Mouse (Mus musculus): ENCODE measurements at regions not wholly inside any gene's neighbourhood (a gene's known extent, or its start where the extent isn't known, plus 50 kb on each side); places are given as distances from the start of the nearest gene placed in this dataset.
A peak's percentile ranks its signal among the peaks of the same experiment; 100 is the strongest.

DNA sequence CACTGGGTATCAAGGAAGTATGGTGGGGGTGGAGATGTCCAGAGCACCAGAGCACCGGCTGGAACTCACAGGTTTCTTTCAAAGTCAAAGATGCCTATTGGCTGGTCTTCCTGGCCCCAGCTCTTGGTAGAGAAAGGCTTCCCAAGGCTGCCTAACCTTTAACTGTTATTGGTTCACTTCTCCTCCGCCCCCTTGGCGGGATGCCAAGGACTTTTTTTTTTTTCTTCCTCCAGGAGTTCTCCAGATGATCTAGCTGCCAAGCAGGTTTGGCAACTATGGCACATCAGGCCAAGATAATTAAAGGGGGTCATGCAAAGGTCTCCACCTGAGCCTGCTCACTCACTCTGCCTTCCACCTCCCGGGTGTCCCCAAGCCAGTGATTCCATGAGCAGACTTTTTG, 67.5 kb downstream of the Sc5d start:
- ATAC-seq (replicated peaks), result no peak
- 74% methylated on average over 4 of the region's 4 CpGs for WGBS
- H3K36me3 ChIP-seq (replicated peaks), result no peaks in the 10 kb centered on the region
- no peaks in the 10 kb centered on the region for H3K4me1 ChIP-seq
- H3K4me2 ChIP-seq, result no peak overlapping the region
- H3K9me3 ChIP-seq, result no peaks in the 10 kb centered on the region
- no peaks in the 10 kb centered on the region for H3K27me3 ChIP-seq (replicated peaks)
- H3K4me3 ChIP-seq, result no peak overlapping the region
- no peak overlapping the region for H3K27ac ChIP-seq
- no peak overlapping the region for H3K9ac ChIP-seq

DNA sequence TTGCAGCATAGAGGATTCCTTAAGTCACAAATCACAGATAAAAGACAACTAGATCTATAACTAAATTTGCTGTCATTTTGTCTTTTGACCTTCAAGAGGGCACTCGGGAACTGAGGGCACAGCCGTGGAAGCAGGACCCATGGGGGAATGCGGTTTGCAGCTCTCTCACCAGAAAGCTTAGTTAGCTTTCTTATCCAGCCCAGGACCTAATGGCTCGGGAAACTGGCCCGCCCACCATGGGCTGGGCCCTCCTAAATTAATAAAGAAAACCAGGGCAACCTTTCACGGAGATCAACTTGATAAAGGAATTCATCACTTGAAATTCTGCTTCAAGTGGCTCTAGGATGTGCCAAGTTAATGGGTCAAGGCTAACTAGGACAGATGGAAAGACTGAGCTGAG, 67.9 kb downstream of the Sc5d start:
- H3K36me3 ChIP-seq (replicated peaks), result no peaks in the 10 kb centered on the region
- no peak overlapping the region for H3K27ac ChIP-seq
- no peak for ATAC-seq (replicated peaks)
- no peaks in the 10 kb centered on the region for H3K4me1 ChIP-seq
- no peak overlapping the region for H3K4me2 ChIP-seq
- WGBS, result 84% methylated on average over 6 of the region's 6 CpGs
- no peaks in the 10 kb centered on the region for H3K27me3 ChIP-seq (replicated peaks)
- no peaks in the 10 kb centered on the region for H3K9me3 ChIP-seq
- no peak overlapping the region for H3K4me3 ChIP-seq
- H3K9ac ChIP-seq, result no peak overlapping the region

DNA sequence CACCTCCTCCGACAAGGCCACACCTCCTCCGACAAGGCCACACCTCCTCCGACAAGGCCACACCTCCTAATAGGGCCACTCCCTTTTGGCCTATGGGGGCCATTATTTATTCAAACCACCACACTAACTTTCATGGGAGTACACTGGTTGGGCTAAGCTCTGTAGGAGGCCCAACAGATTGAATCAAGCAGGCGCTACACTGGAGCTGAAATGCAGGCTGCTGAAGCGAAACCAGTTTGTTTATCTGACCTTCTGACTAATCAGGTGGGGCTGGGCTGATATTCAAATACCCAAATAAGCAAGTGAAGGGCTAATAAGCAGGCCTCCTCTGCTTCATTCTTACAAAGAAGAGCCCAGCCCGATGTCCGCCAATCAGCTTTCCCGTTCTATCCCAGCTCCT, 68.4 kb downstream of the Sc5d start:
- no peaks in the 10 kb centered on the region for H3K9me3 ChIP-seq
- ATAC-seq (replicated peaks), result no peak
- 85% methylated on average over 8 of the region's 8 CpGs for WGBS

DNA sequence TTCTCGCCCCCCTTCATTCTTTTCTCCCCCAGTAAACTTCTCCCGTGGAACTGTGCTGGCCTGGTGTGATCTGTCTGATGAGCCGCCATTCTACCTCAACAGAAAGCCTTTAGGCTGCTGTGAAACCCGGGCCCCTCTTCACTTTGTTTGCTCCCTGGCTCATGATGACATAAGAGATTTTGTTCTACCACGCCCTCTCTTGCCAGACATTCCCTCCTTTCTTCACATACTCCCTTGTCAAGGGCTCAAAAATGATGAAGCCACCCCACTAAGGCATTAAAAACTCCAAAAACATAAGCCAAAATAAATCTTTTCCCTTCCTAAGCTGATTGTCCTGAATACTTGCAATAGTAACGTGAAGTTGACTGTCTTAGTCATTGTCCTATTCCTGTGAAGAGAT, 69.1 kb downstream of the Sc5d start:
- no peak overlapping the region for H3K4me2 ChIP-seq
- H3K36me3 ChIP-seq (replicated peaks), result no peaks in the 10 kb centered on the region
- H3K27ac ChIP-seq, result no peak overlapping the region
- H3K27me3 ChIP-seq (replicated peaks), result no peaks in the 10 kb centered on the region
- no peaks in the 10 kb centered on the region for H3K9me3 ChIP-seq
- H3K4me3 ChIP-seq, result no peak overlapping the region
- no peak for ATAC-seq (replicated peaks)
- H3K9ac ChIP-seq, result no peak overlapping the region
- WGBS, result 83% methylated on average over 6 of the region's 6 CpGs
- H3K4me1 ChIP-seq, result no peaks in the 10 kb centered on the region

More for the DNA sequence above, 68.4 kb downstream of the Sc5d start:
- Histone ChIP-seq H3K4me2 (no peak overlapping the region), H3K9ac (no peak overlapping the region), H3K27me3 (replicated peaks) (no peaks in the 10 kb centered on the region), H3K36me3 (replicated peaks) (no peaks in the 10 kb centered on the region), H3K4me3 (no peak overlapping the region), H3K27ac (no peak overlapping the region), H3K4me1 (no peaks in the 10 kb centered on the region)

DNA sequence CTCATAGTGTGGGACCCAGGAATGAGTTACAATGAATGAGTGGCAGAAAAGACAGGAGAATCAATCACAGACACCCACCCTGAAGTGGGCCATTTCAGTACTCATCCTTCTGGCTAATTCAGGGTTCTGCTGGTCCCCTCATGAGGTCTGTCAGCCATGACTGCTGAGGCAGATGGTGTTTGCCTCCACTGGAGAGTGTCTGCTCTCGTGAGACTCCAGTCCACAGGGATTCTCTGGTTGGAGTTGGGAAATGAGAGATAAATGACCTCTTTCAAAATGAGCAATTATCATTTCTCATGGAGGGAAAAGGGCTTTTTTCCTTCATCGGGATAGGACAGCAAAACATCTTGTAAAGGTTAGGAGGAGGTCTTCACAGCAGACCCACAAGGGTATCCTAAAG, 69.9 kb downstream of the Sc5d start:
- 79% methylated on average over 2 of the region's 2 CpGs for WGBS
- no peak overlapping the region for H3K27ac ChIP-seq
- no peaks in the 10 kb centered on the region for H3K27me3 ChIP-seq (replicated peaks)
- H3K4me3 ChIP-seq, result no peak overlapping the region
- no peaks in the 10 kb centered on the region for H3K4me1 ChIP-seq
- H3K36me3 ChIP-seq (replicated peaks), result no peaks in the 10 kb centered on the region
- no peak overlapping the region for H3K9ac ChIP-seq
- no peak overlapping the region for H3K4me2 ChIP-seq
- ATAC-seq (replicated peaks), result no peak
- no peaks in the 10 kb centered on the region for H3K9me3 ChIP-seq

DNA sequence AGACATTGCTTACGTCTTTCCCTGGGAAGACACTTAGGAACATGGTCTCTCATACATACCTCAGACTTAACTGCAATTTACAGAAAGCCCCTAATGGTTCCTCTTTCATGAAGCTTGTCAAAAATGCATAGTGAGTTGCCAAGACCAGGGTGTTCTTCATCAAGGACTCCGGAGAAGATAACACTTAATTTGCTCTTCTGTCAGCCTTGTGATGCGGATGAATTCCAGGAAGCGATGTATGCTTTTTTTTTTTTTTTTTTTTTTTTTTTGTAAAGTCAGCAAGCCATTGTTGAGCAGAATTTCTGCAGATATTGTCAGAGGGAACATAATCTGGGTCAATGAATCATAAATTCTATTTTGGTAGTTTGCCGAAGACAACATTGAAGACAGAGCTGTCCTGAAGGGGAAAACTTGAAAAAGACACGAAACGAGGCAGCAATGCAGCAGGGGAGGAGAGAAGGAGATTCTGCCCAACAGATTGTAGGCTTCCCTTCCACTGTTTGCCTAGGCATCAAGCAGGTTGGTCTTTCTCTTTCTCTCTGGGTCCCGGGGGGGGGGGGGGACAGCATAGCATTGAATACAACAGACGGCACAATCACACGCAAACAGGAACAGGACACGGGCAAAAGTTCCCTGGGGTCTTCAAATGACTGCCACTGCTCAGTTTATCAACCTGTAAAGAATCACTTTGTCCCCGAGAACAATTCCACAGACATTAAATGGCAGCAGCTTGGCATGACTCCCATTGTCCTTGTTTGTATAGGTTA, 69.1 kb upstream of the Sorl1 start:
- Histone ChIP-seq H3K27me3 (replicated peaks) (no peaks in the 10 kb centered on the region), H3K9ac (no peak overlapping the region), H3K4me2 (no peak overlapping the region), H3K4me3 (no peak overlapping the region), H3K4me1 (no peaks in the 10 kb centered on the region), H3K36me3 (replicated peaks) (no peaks in the 10 kb centered on the region), H3K9me3 (no peaks in the 10 kb centered on the region), H3K27ac (no peak overlapping the region)
- WGBS, result 68% methylated on average over 12 of the region's 12 CpGs
- no peak for ATAC-seq (replicated peaks)

DNA sequence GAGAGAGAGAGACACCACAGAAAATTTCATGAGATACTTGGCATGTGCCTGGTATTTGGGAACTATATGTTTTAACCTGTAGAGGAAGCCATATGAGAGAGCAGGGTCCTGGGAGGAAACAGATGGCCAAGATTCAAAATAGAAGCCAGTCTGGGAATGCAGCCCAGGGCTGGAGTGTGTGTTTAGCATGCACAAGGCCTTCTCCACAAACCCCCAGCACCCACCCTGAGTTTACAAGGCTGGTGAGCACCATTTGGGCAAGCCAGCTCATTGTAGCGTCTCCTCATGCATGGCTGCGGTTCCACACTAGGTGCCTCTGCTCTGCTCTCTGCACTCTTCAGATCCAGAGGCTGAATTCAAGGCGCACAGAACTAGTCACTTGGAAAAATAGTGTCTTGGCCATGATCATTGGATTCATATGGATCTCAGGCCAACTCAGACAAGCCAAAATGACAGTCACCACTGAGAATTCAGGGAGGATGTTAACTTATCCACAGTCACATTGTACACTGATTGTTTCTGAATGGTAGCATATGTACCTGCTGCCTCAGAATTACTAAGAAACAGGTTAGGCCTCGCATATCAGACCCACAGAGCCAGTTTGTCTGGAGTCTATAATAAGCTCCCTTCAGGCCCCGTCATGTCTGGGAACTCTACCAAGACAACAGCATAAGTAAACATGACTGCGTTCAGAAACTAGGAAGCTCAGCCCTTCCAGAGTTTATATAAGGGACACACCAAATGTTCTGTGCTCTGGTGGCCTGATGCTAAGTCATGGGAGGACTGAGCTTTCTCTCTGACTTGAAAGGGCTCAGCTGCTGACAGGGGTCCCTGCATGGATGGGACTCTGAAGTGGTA, 63.5 kb upstream of the Sorl1 start:
- Histone ChIP-seq H3K4me1 (peaks cover 21% of the 10 kb centered on the region), H3K4me2 (no peak overlapping the region), H3K4me3 (no peak overlapping the region), H3K27me3 (replicated peaks) (no peaks in the 10 kb centered on the region), H3K27ac (peak overlapping the region; percentile 14; the same call in 1 of the 2 replicates), H3K9me3 (no peaks in the 10 kb centered on the region), H3K9ac (no peak overlapping the region), H3K36me3 (replicated peaks) (no peaks in the 10 kb centered on the region)
- 73% methylated on average over 6 of the region's 6 CpGs for WGBS
- ATAC-seq (replicated peaks), result 0 out of 2 replicates have a peak, but pooled peaks have one; percentile 64

DNA sequence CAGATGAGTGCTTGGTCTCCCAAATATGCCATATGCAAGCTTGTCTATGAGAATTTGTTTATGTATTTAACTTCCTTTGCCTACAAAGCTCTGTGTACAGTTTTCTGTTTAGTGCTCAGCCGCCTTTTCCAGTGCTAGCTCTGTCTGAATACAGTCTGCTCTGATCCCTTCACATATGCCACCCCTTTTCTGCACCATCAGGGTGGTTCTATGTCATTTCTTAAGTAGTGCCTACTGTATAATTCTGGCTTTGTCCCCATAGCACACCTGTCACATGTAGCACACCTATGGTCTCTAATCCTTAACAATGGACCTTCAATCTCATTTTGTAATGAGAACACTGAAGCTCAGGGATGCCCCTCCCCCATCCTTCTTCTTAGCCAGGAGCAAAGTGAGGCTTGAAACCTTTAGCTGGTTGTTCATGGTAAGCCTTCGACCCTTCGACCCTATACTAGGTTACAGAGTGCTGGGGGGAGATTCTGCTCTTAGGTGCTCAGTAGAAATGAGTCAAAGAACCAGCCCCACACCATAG, 60.1 kb upstream of the Sorl1 start:
- WGBS, result 73% methylated on average over 3 of the region's 3 CpGs
- H3K36me3 ChIP-seq (replicated peaks), result no peaks in the 10 kb centered on the region
- no peak overlapping the region for H3K4me2 ChIP-seq
- H3K4me3 ChIP-seq, result no peak overlapping the region
- no peaks in the 10 kb centered on the region for H3K27me3 ChIP-seq (replicated peaks)
- H3K4me1 ChIP-seq, result peaks cover 21% of the 10 kb centered on the region
- peak overlapping the region; percentile 46; the same call in 1 of the 2 replicates for H3K27ac ChIP-seq
- H3K9ac ChIP-seq, result no peak overlapping the region
- H3K9me3 ChIP-seq, result no peaks in the 10 kb centered on the region
- no peak for ATAC-seq (replicated peaks)

DNA sequence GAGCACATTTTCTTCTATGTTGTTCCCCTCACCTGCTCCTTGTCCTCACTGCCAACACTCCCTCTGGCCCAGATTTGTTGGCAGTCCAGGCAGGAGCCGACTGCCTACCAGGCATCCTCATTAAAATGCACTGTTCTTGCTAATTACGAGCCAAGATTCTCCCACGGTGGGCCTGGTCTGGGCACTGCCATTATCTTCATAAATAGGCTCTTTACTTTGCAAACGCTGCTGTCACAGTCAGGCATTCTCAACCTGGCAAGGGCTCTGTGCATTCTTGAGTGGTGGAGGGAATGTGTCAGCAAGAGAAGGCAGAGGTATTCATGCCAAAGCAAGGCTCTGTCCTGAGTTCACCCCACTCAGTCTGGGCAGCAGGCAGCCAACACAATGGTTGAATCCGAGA, 59.4 kb upstream of the Sorl1 start:
- ATAC-seq (replicated peaks), result peak; percentile 65
- Histone ChIP-seq H3K4me2 (no peak overlapping the region), H3K4me3 (no peak overlapping the region), H3K27ac (peak overlapping the region; percentile 37), H3K27me3 (replicated peaks) (no peaks in the 10 kb centered on the region), H3K9ac (no peak overlapping the region), H3K4me1 (peaks cover 24% of the 10 kb centered on the region), H3K9me3 (no peaks in the 10 kb centered on the region), H3K36me3 (replicated peaks) (no peaks in the 10 kb centered on the region)
- WGBS, result 20% methylated on average over 5 of the region's 5 CpGs

DNA sequence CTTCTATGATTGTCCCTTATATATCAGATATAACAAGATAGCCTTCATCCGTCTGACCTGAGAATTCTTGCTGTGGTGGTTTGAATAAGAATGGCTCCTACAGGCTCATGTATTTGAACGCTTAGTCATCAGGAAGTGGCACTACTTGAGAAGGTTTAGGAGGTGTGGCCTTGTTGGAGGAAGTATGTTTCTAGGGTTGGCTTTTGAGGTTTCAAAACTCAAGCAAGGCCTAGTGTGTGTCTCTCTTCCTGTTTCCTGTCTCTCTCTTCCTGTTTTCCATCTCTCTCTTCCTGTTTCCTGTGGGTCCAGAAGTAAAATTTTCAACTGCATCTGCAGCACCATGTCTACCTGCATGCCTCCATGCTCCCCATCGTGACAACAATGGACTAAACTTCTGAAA, 58.3 kb upstream of the Sorl1 start:
- WGBS, result 92% methylated on average over 3 of the region's 3 CpGs
- Histone ChIP-seq H3K4me1 (peaks cover 24% of the 10 kb centered on the region), H3K9ac (no peak overlapping the region), H3K4me3 (no peak overlapping the region), H3K27ac (no peak overlapping the region; the same call in 1 of the 2 replicates), H3K9me3 (no peaks in the 10 kb centered on the region), H3K27me3 (replicated peaks) (no peaks in the 10 kb centered on the region), H3K36me3 (replicated peaks) (no peaks in the 10 kb centered on the region), H3K4me2 (no peak overlapping the region)
- ATAC-seq (replicated peaks), result no peak

DNA sequence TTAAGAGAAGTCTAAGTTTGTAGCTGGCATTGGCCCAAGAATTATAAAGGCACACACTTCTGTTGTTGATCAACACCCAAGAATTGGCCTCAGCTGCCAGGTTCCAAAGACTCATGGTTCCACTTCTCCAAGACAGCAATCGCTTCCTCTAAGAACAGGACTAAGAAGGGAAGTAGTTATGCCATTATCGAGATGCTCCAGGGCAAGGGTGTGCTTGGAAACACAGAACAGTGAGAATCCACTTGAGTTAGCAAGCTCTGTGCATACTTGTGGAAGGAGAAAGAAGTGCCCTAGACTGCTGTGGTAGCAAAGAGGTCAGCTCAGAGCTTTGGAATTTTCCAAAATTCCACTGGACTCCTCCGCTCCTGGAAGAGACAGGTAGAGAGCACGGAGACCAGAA, 56.1 kb upstream of the Sorl1 start:
- no peak overlapping the region for H3K4me3 ChIP-seq
- no peaks in the 10 kb centered on the region for H3K9me3 ChIP-seq
- H3K9ac ChIP-seq, result no peak overlapping the region
- WGBS, result 92% methylated on average over 4 of the region's 4 CpGs
- H3K36me3 ChIP-seq (replicated peaks), result no peaks in the 10 kb centered on the region
- H3K27ac ChIP-seq, result no peak overlapping the region
- peaks cover 20% of the 10 kb centered on the region for H3K4me1 ChIP-seq
- H3K27me3 ChIP-seq (replicated peaks), result no peaks in the 10 kb centered on the region
- no peak overlapping the region for H3K4me2 ChIP-seq
- no peak for ATAC-seq (replicated peaks)

DNA sequence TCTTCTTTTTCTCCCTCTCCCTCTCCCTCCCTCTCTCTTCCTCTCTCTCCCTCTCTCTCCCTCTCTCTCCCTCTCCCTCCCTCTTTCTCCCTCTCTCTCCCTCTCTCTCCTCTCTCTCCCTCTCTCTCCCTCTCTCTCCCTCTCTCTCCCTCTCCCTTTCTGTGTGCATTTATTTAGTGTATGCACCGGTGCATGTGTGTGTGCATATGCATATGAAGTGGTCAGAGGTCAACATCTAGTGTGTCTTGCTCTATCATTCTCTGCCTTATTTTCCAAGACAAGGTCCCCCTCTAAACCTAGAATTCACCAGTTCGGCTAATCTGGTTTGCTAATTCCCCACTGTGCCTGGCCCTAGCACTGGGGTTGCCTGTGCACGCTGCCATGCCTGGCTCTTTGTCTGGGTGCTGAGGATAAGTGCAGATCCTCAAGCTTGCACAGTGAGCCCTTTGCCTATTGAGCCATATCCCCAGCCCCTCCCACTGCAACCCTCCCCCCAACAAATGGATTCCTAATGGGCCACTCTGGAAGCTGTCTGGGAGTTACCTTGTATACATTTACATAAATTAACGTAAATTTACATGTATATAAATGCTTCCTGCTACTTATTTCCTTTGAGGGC, 54.8 kb upstream of the Sorl1 start:
- WGBS, result 8% methylated on average over 4 of the region's 4 CpGs
- H3K4me1 ChIP-seq, result peaks cover 14% of the 10 kb centered on the region; the same call in 1 of the 2 replicates
- H3K9me3 ChIP-seq, result no peaks in the 10 kb centered on the region
- H3K27me3 ChIP-seq (replicated peaks), result no peaks in the 10 kb centered on the region
- peak overlapping the region; percentile 70; the same call in 1 of the 2 replicates for H3K27ac ChIP-seq
- no peak overlapping the region for H3K4me2 ChIP-seq
- H3K4me3 ChIP-seq, result no peak overlapping the region
- no peaks in the 10 kb centered on the region for H3K36me3 ChIP-seq (replicated peaks)
- ATAC-seq (replicated peaks), result peak; percentile 61
- H3K9ac ChIP-seq, result no peak overlapping the region
